Mouse (Mus musculus): ENCODE data around the gene Ltbr. TPM values are rescaled to one million over a fixed set of nuclear protein-coding genes. Genes with fewer than 3 reads are reported as not detected.

The Ltbr gene
- 65.7 TPM for polyA plus RNA-seq (2014; fragmentation: Illumina TruSeq; extraction: RNeasy Lipid Tissue Mini Kit (QIAGEN cat#74804); ENCODE audit: low read depth, low replicate concordance)

DNA sequence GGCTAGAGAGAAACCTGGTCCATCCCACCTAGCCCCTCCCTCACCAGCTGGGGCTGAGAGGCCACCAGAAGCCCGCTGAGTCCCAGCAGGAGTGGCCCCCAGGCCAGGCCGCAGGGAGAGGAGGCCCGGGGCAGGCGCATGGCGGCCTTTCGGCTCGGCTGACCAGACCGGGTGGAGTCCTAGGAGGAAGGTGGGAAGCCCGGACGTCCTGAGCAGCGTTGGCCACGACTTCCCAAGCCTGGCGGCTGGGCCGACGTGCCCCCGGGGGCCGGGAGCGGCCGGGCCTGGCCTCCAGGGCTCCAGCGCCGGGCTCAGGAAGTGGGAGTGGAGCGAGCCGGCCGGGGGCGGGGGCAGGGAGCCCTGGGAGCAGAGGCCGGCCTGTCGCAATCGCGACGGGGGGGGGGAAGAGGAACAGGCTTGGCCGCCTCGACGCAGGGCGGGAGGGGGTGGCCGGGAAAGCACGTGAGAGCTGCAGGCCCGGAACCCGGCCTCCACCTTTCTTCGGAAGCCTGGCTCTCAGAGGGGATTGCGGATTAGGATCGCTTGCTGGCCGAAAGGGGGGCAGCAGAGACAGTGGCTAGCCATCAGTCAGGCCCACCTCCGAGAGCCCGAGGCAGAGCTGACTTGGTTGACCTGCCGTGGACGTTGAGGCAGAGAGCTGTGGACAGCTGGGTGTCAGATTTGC, at the start of gene Ltbr:
Gene Ltbr, minus strand, starts transcription at position 340 of the 685 bp plus-strand sequence.

GRCm38 (mm10) chr6:125348721-125349574, 35.3 kb upstream of the Ltbr start, which contains the start of gene Tnfrsf1a:
Gene Tnfrsf1a (plus strand): TSS chr6:125349362.

GRCm38 (mm10) chr6:125320323-125320722, 6.6 kb upstream of the Ltbr start, which contains the start of gene Scnn1a:
Gene Scnn1a (plus strand): TSS chr6:125320659.

DNA sequence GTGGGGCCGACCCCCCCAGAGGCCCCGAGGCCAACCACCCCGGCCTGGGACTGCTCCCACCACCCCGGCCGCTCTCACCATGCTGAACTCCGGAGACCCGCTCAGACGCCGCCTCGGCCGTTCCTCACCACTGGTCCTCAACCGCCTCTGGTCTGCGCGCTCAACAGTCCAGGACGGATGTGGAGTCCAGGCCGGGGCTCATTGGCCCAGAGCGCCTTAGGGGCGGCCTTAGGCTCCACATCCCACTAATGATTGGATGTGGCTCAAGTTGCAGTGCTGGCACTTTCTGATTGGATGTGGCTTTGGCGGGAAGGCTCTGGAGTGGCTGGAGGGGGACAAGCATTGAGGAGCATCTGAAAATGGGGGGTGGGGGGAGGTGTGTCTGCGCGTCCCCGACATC, 27.8 kb downstream of the Ltbr start, which contains the start of gene Tuba3a:
Gene Tuba3a, minus strand, starts transcription at position 153 of the 400 bp plus-strand sequence.

Other genes with a start within 250 kb of the Ltbr start
- 2.3 TPM for gene Lpar5, start 246.0 kb downstream of the Ltbr start, polyA plus RNA-seq (2014; fragmentation: Illumina TruSeq; extraction: RNeasy Lipid Tissue Mini Kit (QIAGEN cat#74804); ENCODE audit: low read depth, low replicate concordance)
- 128 TPM for gene Chd4, start 217.9 kb downstream of the Ltbr start, polyA plus RNA-seq (2014; fragmentation: Illumina TruSeq; extraction: RNeasy Lipid Tissue Mini Kit (QIAGEN cat#74804); ENCODE audit: low read depth, low replicate concordance)
- gene Nop2, start 182.0 kb downstream of the Ltbr start, polyA plus RNA-seq (2014; fragmentation: Illumina TruSeq; extraction: RNeasy Lipid Tissue Mini Kit (QIAGEN cat#74804); ENCODE audit: low read depth, low replicate concordance), result 15.1 TPM
- 12.2 TPM for gene Iffo1, start 168.6 kb downstream of the Ltbr start, polyA plus RNA-seq (2014; fragmentation: Illumina TruSeq; extraction: RNeasy Lipid Tissue Mini Kit (QIAGEN cat#74804); ENCODE audit: low read depth, low replicate concordance)
- gene Gapdh, start 147.4 kb downstream of the Ltbr start, polyA plus RNA-seq (2014; fragmentation: Illumina TruSeq; extraction: RNeasy Lipid Tissue Mini Kit (QIAGEN cat#74804); ENCODE audit: low read depth, low replicate concordance), result 871 TPM
- 10.9 TPM for gene Ncapd2, start 122.2 kb downstream of the Ltbr start, polyA plus RNA-seq (2014; fragmentation: Illumina TruSeq; extraction: RNeasy Lipid Tissue Mini Kit (QIAGEN cat#74804); ENCODE audit: low read depth, low replicate concordance)
- 122 TPM for gene Mrpl51, start 122.1 kb downstream of the Ltbr start, polyA plus RNA-seq (2014; fragmentation: Illumina TruSeq; extraction: RNeasy Lipid Tissue Mini Kit (QIAGEN cat#74804); ENCODE audit: low read depth, low replicate concordance)
- 32.0 TPM for gene Vamp1, start 98.3 kb downstream of the Ltbr start, polyA plus RNA-seq (2014; fragmentation: Illumina TruSeq; extraction: RNeasy Lipid Tissue Mini Kit (QIAGEN cat#74804); ENCODE audit: low read depth, low replicate concordance)
- 22.8 TPM for gene Tapbpl, start 82.0 kb downstream of the Ltbr start, polyA plus RNA-seq (2014; fragmentation: Illumina TruSeq; extraction: RNeasy Lipid Tissue Mini Kit (QIAGEN cat#74804); ENCODE audit: low read depth, low replicate concordance)
- 1.2 TPM for gene Cd27, start 76.9 kb downstream of the Ltbr start, polyA plus RNA-seq (2014; fragmentation: Illumina TruSeq; extraction: RNeasy Lipid Tissue Mini Kit (QIAGEN cat#74804); ENCODE audit: low read depth, low replicate concordance)
- 21.6 TPM for gene Tuba3a, start 27.8 kb downstream of the Ltbr start, polyA plus RNA-seq (2014; fragmentation: Illumina TruSeq; extraction: RNeasy Lipid Tissue Mini Kit (QIAGEN cat#74804); ENCODE audit: low read depth, low replicate concordance)
- gene Scnn1a, start 6.8 kb upstream of the Ltbr start, polyA plus RNA-seq (2014; fragmentation: Illumina TruSeq; extraction: RNeasy Lipid Tissue Mini Kit (QIAGEN cat#74804); ENCODE audit: low read depth, low replicate concordance), result 35.9 TPM
- 99.5 TPM for gene Tnfrsf1a, start 35.5 kb upstream of the Ltbr start, polyA plus RNA-seq (2014; fragmentation: Illumina TruSeq; extraction: RNeasy Lipid Tissue Mini Kit (QIAGEN cat#74804); ENCODE audit: low read depth, low replicate concordance)
- gene Plekhg6, start 66.9 kb upstream of the Ltbr start, polyA plus RNA-seq (2014; fragmentation: Illumina TruSeq; extraction: RNeasy Lipid Tissue Mini Kit (QIAGEN cat#74804); ENCODE audit: low read depth, low replicate concordance), result 1.9 TPM
- gene Cd9, start 180.9 kb upstream of the Ltbr start, polyA plus RNA-seq (2014; fragmentation: Illumina TruSeq; extraction: RNeasy Lipid Tissue Mini Kit (QIAGEN cat#74804); ENCODE audit: low read depth, low replicate concordance), result 216 TPM
- 25.8 TPM for gene Vwf, start 232.9 kb upstream of the Ltbr start, polyA plus RNA-seq (2014; fragmentation: Illumina TruSeq; extraction: RNeasy Lipid Tissue Mini Kit (QIAGEN cat#74804); ENCODE audit: low read depth, low replicate concordance)

Measured in adipose tissue, adult 10 weeks (tissue).